Mouse (Mus musculus) stomach, embryonic 14.5 days (tissue): Measurements from ENCODE around the gene Gm20721. TPM values are rescaled to one million over a fixed set of nuclear protein-coding genes. Genes with fewer than 3 reads are reported as not detected.
A peak's percentile ranks its signal among the peaks of the same experiment; 100 is the strongest.

ENCODE experiments used
- ATAC-seq: fragments of 200-750 bp; cut with Nextera tagmentation; 2 replicates; pipeline ENCODE4 v1.8.0; 2017; ENCODE audit warnings: low read depth, moderate TSS enrichment; ENCODE audit not compliant: insufficient number of reproducible peaks, insufficient read depth, low FRiP score
- H3K27ac ChIP-seq: fragments of 300-500 bp; sonication (generic); 2 replicates; pipeline ENCODE4 v1.5.1; 2014; ENCODE audit warnings: mild to moderate bottlenecking, low read length, moderate library complexity, mixed read lengths
- H3K27me3 ChIP-seq: fragments of 300-500 bp; sonication (generic); 2 replicates; pipeline ENCODE4 v1.6.1; 2014; ENCODE audit warnings: low read length, control low read depth, mixed read lengths; ENCODE audit not compliant: control insufficient read depth, insufficient read depth
- H3K36me3 ChIP-seq: fragments of 300-500 bp; sonication (generic); 2 replicates; pipeline ENCODE4 v1.6.1; 2014; ENCODE audit warnings: mild to moderate bottlenecking, control low read depth, low read length, moderate library complexity, mixed read lengths; ENCODE audit not compliant: control insufficient read depth, insufficient read depth
- H3K4me1 ChIP-seq: fragments of 300-500 bp; sonication (generic); 2 replicates; pipeline ENCODE4 v1.6.1; 2014; ENCODE audit warnings: low read length, control low read depth, mixed read lengths; ENCODE audit not compliant: control insufficient read depth, insufficient read depth
- H3K4me2 ChIP-seq: fragments of 300-500 bp; sonication (generic); replicated peaks from 2 replicates; pipeline ENCODE4 v1.6.1; 2014; ENCODE audit warnings: low read depth, low read length, control low read depth
- H3K4me3 ChIP-seq: fragments of 300-500 bp; sonication (generic); 2 replicates; pipeline ENCODE4 v1.5.1; 2014; ENCODE audit warnings: low read depth, low read length, control low read depth
- H3K9ac ChIP-seq: fragments of 300-500 bp; sonication (generic); replicated peaks from 2 replicates; pipeline ENCODE4 v1.6.1; 2014; ENCODE audit warnings: low read depth, mild to moderate bottlenecking, control low read depth, low read length, moderate library complexity, mixed read lengths
- H3K9me3 ChIP-seq: fragments of 300-500 bp; sonication (generic); 2 replicates; pipeline ENCODE4 v1.6.1; 2016; ENCODE audit warnings: low read depth, low read length, control low read depth; ENCODE audit not compliant: control insufficient read depth
- WGBS: fragments of 180-500 bp; shearing (Covaris S2); extraction: QIAGEN DNeasy Blood & Tissue Kit; methylation state at CpG from one replicate; pipeline ENCODE4 v1.1.7; 2014; 5-methylcytosine and 5-hydroxymethylcytosine counted together
- polyA plus RNA-seq: library from polyadenylated mRNA; unstranded; fragments of >200 nt; fragmentation: Nextera tagmentation; extraction: Ambion mirVana; gene quantifications from 2 replicates; pipeline ENCODE4 v1.2.1, GENCODE M21; 2014

Gene Gm20721
- polyA plus RNA-seq, 1 experiment from 2014 or later: 6.9 TPM

- Histone ChIP-seq H3K27me3 (peaks cover 10% of the 10 kb centered on the region), H3K27ac (no peak overlapping the region), H3K9me3 (peaks cover 28% of the 10 kb centered on the region), H3K9ac (no peak overlapping the region; the same call in 1 of the 2 replicates), H3K4me1 (0 out of 2 replicates have a peak, but pooled peaks cover 7% of the 10 kb centered on the region), H3K4me3 (no peak overlapping the region), H3K4me2 (peak overlapping the region; percentile 42; the same call in 1 of the 2 replicates), H3K36me3 (peaks cover 12% of the 10 kb centered on the region)
- WGBS: 67% methylated on average over 8 of the region's 8 CpGs
- ATAC-seq: no peak
Measured at GRCm38 (mm10) chr2:174291029-174291661, 55.4 kb downstream of the Gm20721 start.

GRCm38 (mm10) chr2:174288673-174289430, 57.7 kb downstream of the Gm20721 start:
- Histone ChIP-seq H3K4me3 (no peak overlapping the region), H3K27ac (no peak overlapping the region), H3K9me3 (peaks cover 36% of the 10 kb centered on the region), H3K9ac (no peak overlapping the region), H3K27me3 (peaks cover 27% of the 10 kb centered on the region), H3K4me1 (0 out of 2 replicates have a peak, but pooled peaks cover 7% of the 10 kb centered on the region), H3K4me2 (no peak overlapping the region), H3K36me3 (peaks cover 33% of the 10 kb centered on the region)
- 47% methylated on average over 12 of the region's 12 CpGs for WGBS
- no peak for ATAC-seq

GRCm38 (mm10) chr2:174287921-174288320, 58.6 kb downstream of the Gm20721 start:
- peaks cover 36% of the 10 kb centered on the region for H3K9me3 ChIP-seq
- peaks cover 37% of the 10 kb centered on the region for H3K36me3 ChIP-seq
- H3K4me1 ChIP-seq: 0 out of 2 replicates have a peak, but pooled peaks cover 5% of the 10 kb centered on the region
- H3K9ac ChIP-seq: no peak overlapping the region
- no peak overlapping the region for H3K4me3 ChIP-seq
- no peak for ATAC-seq
- H3K4me2 ChIP-seq: no peak overlapping the region
- 43% methylated on average over 7 of the region's 7 CpGs for WGBS
- H3K27ac ChIP-seq: no peak overlapping the region
- peaks cover 27% of the 10 kb centered on the region for H3K27me3 ChIP-seq

- Histone ChIP-seq H3K4me2 (peak overlapping the region; percentile 44), H3K27me3 (peaks cover 27% of the 10 kb centered on the region), H3K9ac (no peak overlapping the region), H3K4me3 (peak overlapping the region; percentile 27; the same call in 1 of the 2 replicates), H3K9me3 (peaks cover 36% of the 10 kb centered on the region), H3K36me3 (peaks cover 45% of the 10 kb centered on the region), H3K27ac (no peak overlapping the region), H3K4me1 (no peaks in the 10 kb centered on the region)
- no peak for ATAC-seq
- 56% methylated on average over 34 of the region's 34 CpGs for WGBS
Measured at GRCm38 (mm10) chr2:174285921-174286470, 60.5 kb downstream of the Gm20721 start.

- no peak for ATAC-seq
- Histone ChIP-seq H3K4me1 (no peaks in the 10 kb centered on the region), H3K36me3 (peaks cover 52% of the 10 kb centered on the region), H3K4me2 (peak overlapping the region; percentile 44), H3K9me3 (peaks cover 36% of the 10 kb centered on the region), H3K27ac (no peak overlapping the region), H3K27me3 (peaks cover 27% of the 10 kb centered on the region), H3K4me3 (peak overlapping the region; percentile 27), H3K9ac (no peak overlapping the region)
- WGBS: 41% methylated on average over 58 of the region's 58 CpGs
Measured at GRCm38 (mm10) chr2:174284807-174285457, 61.6 kb downstream of the Gm20721 start.

GRCm38 (mm10) chr2:174284011-174284410, 62.5 kb downstream of the Gm20721 start, which contains the start of gene Gnas:
Gene Gnas (plus strand): TSS chr2:174284320.
- WGBS: 55% methylated on average over 19 of the region's 19 CpGs
- Histone ChIP-seq H3K27me3 (peaks cover 27% of the 10 kb centered on the region), H3K27ac (no peak within 1 kb of the TSS)

GRCm38 (mm10) chr2:174283341-174283740, 63.2 kb downstream of the Gm20721 start:
- peaks cover 52% of the 10 kb centered on the region for H3K36me3 ChIP-seq
- peaks cover 24% of the 10 kb centered on the region; the same call in 1 of the 2 replicates for H3K27me3 ChIP-seq
- no peak overlapping the region for H3K9ac ChIP-seq
- H3K4me1 ChIP-seq: no peaks in the 10 kb centered on the region
- WGBS: 53% methylated on average over 11 of the region's 11 CpGs
- ATAC-seq: no peak
- H3K4me3 ChIP-seq: no peak overlapping the region; the same call in 1 of the 2 replicates
- H3K4me2 ChIP-seq: peak overlapping the region; percentile 44
- H3K27ac ChIP-seq: no peak overlapping the region
- peaks cover 36% of the 10 kb centered on the region for H3K9me3 ChIP-seq

More at GRCm38 (mm10) chr2:174284011-174284410, 62.5 kb downstream of the Gm20721 start, which contains the start of gene Gnas:
- peaks cover 36% of the 10 kb centered on the region for H3K9me3 ChIP-seq
- no peaks in the 10 kb centered on the region for H3K4me1 ChIP-seq
- peaks cover 52% of the 10 kb centered on the region for H3K36me3 ChIP-seq
- H3K9ac ChIP-seq: no peak within 1 kb of the TSS
- peak within 1 kb of the TSS; percentile 44 for H3K4me2 ChIP-seq
- H3K4me3 ChIP-seq: peak within 1 kb of the TSS; percentile 27
- peak; percentile 21; the same call in 1 of the 2 replicates for ATAC-seq
